In genomic region chr4:135780255-135780654, GRCm38 (mm10) we compare ENCODE assay signal across 16 mouse cellular contexts. TPM values are rescaled to one million over a fixed set of nuclear protein-coding genes. Genes with fewer than 3 reads are reported as not detected.
A peak's percentile ranks its signal among the peaks of the same experiment; 100 is the strongest.
DNase-seq lines count a peak whose midpoint lies in the region; ATAC-seq lines count a peak whose summit lies in the region.
"Had no signal": no experiment of that assay in that cellular context is flagged by ENCODE, and none has a peak within 500 bp of the region (broad histone marks: within the 10 kb centered on the region; RNA-seq: fewer than 3 reads in every experiment).

No protein-coding gene starts in this region.

- H3K9me3 ChIP-seq in heart, embryonic 16.5 days (replicated peaks; ENCODE audit: control insufficient read depth, low read length), result no peaks in the 10 kb centered on the region
- H3K9me3 ChIP-seq in limb, embryonic 13.5 days, result no peaks in the 10 kb centered on the region
- H3K9me3 ChIP-seq in limb, embryonic 10.5 days (replicated peaks), result no peaks in the 10 kb centered on the region
- H3K9me3 ChIP-seq in embryonic facial prominence, embryonic 11.5 days (replicated peaks; ENCODE audit: control insufficient read depth, low read length), result no peaks in the 10 kb centered on the region
- H3K9me3 ChIP-seq in limb, embryonic 15.5 days, result no peaks in the 10 kb centered on the region
- H3K9me3 ChIP-seq: limb, embryonic 12.5 days; lung, embryonic 15.5 days; midbrain, embryonic 13.5 days had no signal

- no peak overlapping the region for H3K9ac ChIP-seq in heart, embryonic 16.5 days (ENCODE audit: low read length)
- no peak overlapping the region for H3K9ac ChIP-seq in limb, embryonic 13.5 days
- H3K9ac ChIP-seq in embryonic facial prominence, embryonic 11.5 days (replicated peaks; ENCODE audit: low read length), result no peak overlapping the region
- H3K9ac ChIP-seq in limb, embryonic 15.5 days, result no peak overlapping the region
- H3K9ac ChIP-seq: limb, embryonic 12.5 days; lung, embryonic 15.5 days; midbrain, embryonic 13.5 days had no signal

- peak; percentile 87; the same call in 1 of the 2 replicates for ATAC-seq in heart, embryonic 16.5 days (replicated peaks; ENCODE audit: extremely low read depth, insufficient read depth, low FRiP score)
- ATAC-seq in limb, embryonic 13.5 days (ENCODE audit: low FRiP score, low read depth), result peak; percentile 61; the same call in 1 of the 2 replicates
- ATAC-seq in embryonic facial prominence, embryonic 11.5 days (replicated peaks; ENCODE audit: insufficient number of reproducible peaks, low FRiP score, low TSS enrichment, low read depth), result no peak
- ATAC-seq in limb, embryonic 15.5 days (ENCODE audit: insufficient number of reproducible peaks, low FRiP score, low TSS enrichment, low read depth), result 0 out of 2 replicates have a peak, but pooled peaks have one; percentile 38
- ATAC-seq: CD4-positive, CD25-positive, alpha-beta regulatory T cell, adult 4 months; midbrain, embryonic 13.5 days; Patski had no signal

- H3K27ac ChIP-seq in heart, embryonic 16.5 days (ENCODE audit: low read length), result no peak overlapping the region
- H3K27ac ChIP-seq in limb, embryonic 13.5 days, result no peak overlapping the region
- no peak overlapping the region for H3K27ac ChIP-seq in limb, embryonic 10.5 days
- H3K27ac ChIP-seq in embryonic facial prominence, embryonic 11.5 days (replicated peaks; ENCODE audit: low read depth, low read length), result no peak overlapping the region
- H3K27ac ChIP-seq in limb, embryonic 15.5 days, result no peak overlapping the region
- H3K27ac ChIP-seq: limb, embryonic 12.5 days; lung, embryonic 15.5 days; midbrain, embryonic 13.5 days had no signal

- H3K4me2 ChIP-seq in heart, embryonic 16.5 days (ENCODE audit: low read depth, low read length), result no peak overlapping the region
- no peak overlapping the region for H3K4me2 ChIP-seq in limb, embryonic 13.5 days (replicated peaks)
- no peak overlapping the region for H3K4me2 ChIP-seq in embryonic facial prominence, embryonic 11.5 days (ENCODE audit: low read depth, low read length)
- H3K4me2 ChIP-seq in limb, embryonic 15.5 days, result no peak overlapping the region
- H3K4me2 ChIP-seq: limb, embryonic 12.5 days; lung, embryonic 15.5 days; midbrain, embryonic 13.5 days had no signal

- no peaks in the 10 kb centered on the region; the same call in 1 of the 2 replicates for H3K27me3 ChIP-seq in heart, embryonic 16.5 days (ENCODE audit: control insufficient read depth, insufficient read depth, low read length)
- no peaks in the 10 kb centered on the region for H3K27me3 ChIP-seq in limb, embryonic 13.5 days
- no peaks in the 10 kb centered on the region for H3K27me3 ChIP-seq in limb, embryonic 10.5 days (ENCODE audit: low read depth, poor library complexity, severe bottlenecking)
- H3K27me3 ChIP-seq in embryonic facial prominence, embryonic 11.5 days (ENCODE audit: control insufficient read depth, insufficient read depth, low read length), result no peaks in the 10 kb centered on the region
- no peaks in the 10 kb centered on the region for H3K27me3 ChIP-seq in limb, embryonic 15.5 days
- H3K27me3 ChIP-seq: limb, embryonic 12.5 days; lung, embryonic 15.5 days; midbrain, embryonic 13.5 days; Patski had no signal

- H3K36me3 ChIP-seq in heart, embryonic 16.5 days (ENCODE audit: control insufficient read depth, insufficient read depth), result no peaks in the 10 kb centered on the region
- H3K36me3 ChIP-seq in limb, embryonic 13.5 days, result no peaks in the 10 kb centered on the region
- no peaks in the 10 kb centered on the region for H3K36me3 ChIP-seq in limb, embryonic 10.5 days
- H3K36me3 ChIP-seq in embryonic facial prominence, embryonic 11.5 days (replicated peaks; ENCODE audit: control insufficient read depth, insufficient read depth, low read depth, low read length), result no peaks in the 10 kb centered on the region
- no peaks in the 10 kb centered on the region for H3K36me3 ChIP-seq in limb, embryonic 15.5 days
- H3K36me3 ChIP-seq: limb, embryonic 12.5 days; lung, embryonic 15.5 days; midbrain, embryonic 13.5 days had no signal

- peaks cover 2% of the 10 kb centered on the region; the same call in 1 of the 2 replicates for H3K4me1 ChIP-seq in heart, embryonic 16.5 days (ENCODE audit: control insufficient read depth, insufficient read depth, low read length)
- H3K4me1 ChIP-seq in limb, embryonic 13.5 days, result peaks cover 16% of the 10 kb centered on the region
- peaks cover 9% of the 10 kb centered on the region for H3K4me1 ChIP-seq in limb, embryonic 10.5 days
- H3K4me1 ChIP-seq in embryonic facial prominence, embryonic 11.5 days (ENCODE audit: control insufficient read depth, insufficient read depth, low read length), result no peaks in the 10 kb centered on the region
- H3K4me1 ChIP-seq in limb, embryonic 15.5 days, result peaks cover 21% of the 10 kb centered on the region
- H3K4me1 ChIP-seq: lung, embryonic 15.5 days; midbrain, embryonic 13.5 days had no signal

- WGBS in heart, embryonic 16.5 days, result 63% methylated on average over 3 of the region's 3 CpGs
- WGBS in limb, embryonic 13.5 days, result 49% methylated on average over 3 of the region's 3 CpGs
- 74% methylated on average over 3 of the region's 3 CpGs for WGBS in limb, embryonic 10.5 days
- WGBS in embryonic facial prominence, embryonic 11.5 days, result 61% methylated on average over 3 of the region's 3 CpGs
- WGBS in limb, embryonic 15.5 days, result 40% methylated on average over 3 of the region's 3 CpGs

- H3K4me3 ChIP-seq in heart, embryonic 16.5 days (ENCODE audit: low read length), result no peak overlapping the region
- no peak overlapping the region for H3K4me3 ChIP-seq in limb, embryonic 13.5 days
- no peak overlapping the region for H3K4me3 ChIP-seq in limb, embryonic 10.5 days
- H3K4me3 ChIP-seq in embryonic facial prominence, embryonic 11.5 days (ENCODE audit: low read depth, low read length), result no peak overlapping the region
- H3K4me3 ChIP-seq in limb, embryonic 15.5 days, result no peak overlapping the region
- H3K4me3 ChIP-seq: erythroblast, embryonic 14.5 days; limb, embryonic 12.5 days; lung, embryonic 15.5 days; midbrain, embryonic 13.5 days had no signal

- no peak for DNase-seq in heart, adult 9 months (ENCODE audit: low spot score in 2 of 2)
- DNase-seq in limb, embryonic 10.5 days (ENCODE audit: low spot score), result no peak
- peak; percentile 10 for DNase-seq in embryonic facial prominence, embryonic 11.5 days (ENCODE audit: low spot score)
- DNase-seq in cerebellum, adult 8-10 months, result no peak
- no peak for DNase-seq in neural tube, embryonic 10.5 days (ENCODE audit: extremely low spot score, low spot score)
- DNase-seq: adrenal gland, adult 2 months; cerebellum, postnatal 25 days had no signal

RNA-seq across cellular contexts. Expression of gene Myom3, which starts 20.7 kb away (rescaled TPM):
- 0.50 and 0.58 TPM in 2 replicates for polyA plus RNA-seq in heart, embryonic 16.5 days (2015; fragmentation: Nextera tagmentation; extraction: Ambion mirVana)
- 4.8 and 5.4 TPM in 2 replicates for polyA plus RNA-seq in limb, embryonic 13.5 days (2015; fragmentation: Nextera tagmentation; extraction: Ambion mirVana)
- polyA plus RNA-seq in limb, embryonic 10.5 days (2016; fragmentation: Nextera tagmentation; extraction: Ambion mirVana), result 0.11 and 0.15 TPM in 2 replicates
- 0.31 TPM in 1 of 2 replicates, not detected in the other for polyA plus RNA-seq in embryonic facial prominence, embryonic 11.5 days (2014; fragmentation: Nextera tagmentation; extraction: Ambion mirVana)
- 7.8 and 15.1 TPM in 2 replicates for polyA plus RNA-seq in limb, embryonic 15.5 days (2015; fragmentation: Nextera tagmentation; extraction: Ambion mirVana)
- polyA plus RNA-seq: CD4-positive, CD25-positive, alpha-beta regulatory T cell, adult 4 months; erythroblast, embryonic 14.5 days had no signal

RNA-seq across cellular contexts. Expression of gene Il22ra1, which starts 52.3 kb away (rescaled TPM):
- not detected in 2 replicates for polyA plus RNA-seq in heart, embryonic 16.5 days (2015; fragmentation: Nextera tagmentation; extraction: Ambion mirVana)
- polyA plus RNA-seq in limb, embryonic 13.5 days (2015; fragmentation: Nextera tagmentation; extraction: Ambion mirVana), result 0.08 TPM in 1 of 2 replicates, not detected in the other
- not detected in 2 replicates for polyA plus RNA-seq in limb, embryonic 10.5 days (2016; fragmentation: Nextera tagmentation; extraction: Ambion mirVana)
- not detected in 2 replicates for polyA plus RNA-seq in embryonic facial prominence, embryonic 11.5 days (2014; fragmentation: Nextera tagmentation; extraction: Ambion mirVana)
- polyA plus RNA-seq in limb, embryonic 15.5 days (2015; fragmentation: Nextera tagmentation; extraction: Ambion mirVana), result 1.0 and 1.1 TPM in 2 replicates
- polyA plus RNA-seq: CD4-positive, CD25-positive, alpha-beta regulatory T cell, adult 4 months; limb, embryonic 12.5 days; midbrain, embryonic 13.5 days; Patski had no signal
